Mouse (Mus musculus): ENCODE measurements around the gene Dcx.

Gene Dcx

DNA sequence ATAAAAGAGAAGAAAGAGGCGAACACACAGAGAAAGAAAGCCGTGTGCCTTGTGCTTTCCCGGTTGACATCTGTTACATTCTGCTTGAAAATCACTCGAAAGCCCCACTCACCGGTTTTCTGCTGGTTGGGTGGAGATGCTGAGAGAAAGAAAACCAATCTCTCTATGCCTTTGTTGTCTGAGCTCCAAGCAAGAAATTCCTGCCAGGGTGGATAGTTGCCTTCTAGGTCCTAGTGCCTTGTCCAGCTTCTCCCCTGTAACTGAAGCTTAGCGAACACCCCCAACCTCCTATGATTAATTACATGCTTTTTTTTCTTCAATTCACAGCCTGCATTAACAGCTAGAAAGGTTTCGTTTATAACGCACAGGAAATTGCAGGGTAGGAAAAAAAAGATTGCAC lies at the start of gene Dcx:
Gene Dcx (minus strand): TSS at position 354 of the 400 bp plus-strand sequence.
- no peak for DNase-seq

DNA sequence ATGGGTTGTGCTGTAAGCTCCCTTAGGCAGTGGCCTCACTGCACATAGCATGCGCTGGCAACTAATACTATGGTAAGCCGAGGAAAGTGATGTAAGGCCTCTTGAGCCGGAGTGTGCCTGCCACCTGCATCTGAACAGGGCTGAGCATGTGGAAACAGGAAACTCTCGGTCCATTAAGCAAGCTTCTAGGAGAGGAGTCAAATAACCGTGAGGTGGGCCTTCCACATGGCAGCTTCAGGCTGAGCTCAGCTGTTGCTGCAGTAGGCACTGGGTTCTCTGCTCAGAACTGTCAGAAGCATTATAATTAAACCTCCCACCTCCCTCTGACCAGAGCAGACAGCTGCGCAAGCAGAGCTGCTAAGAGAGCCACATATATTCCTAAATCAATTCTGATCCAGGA lies 33.1 kb upstream of the Dcx start:
- no peak for DNase-seq

DNA sequence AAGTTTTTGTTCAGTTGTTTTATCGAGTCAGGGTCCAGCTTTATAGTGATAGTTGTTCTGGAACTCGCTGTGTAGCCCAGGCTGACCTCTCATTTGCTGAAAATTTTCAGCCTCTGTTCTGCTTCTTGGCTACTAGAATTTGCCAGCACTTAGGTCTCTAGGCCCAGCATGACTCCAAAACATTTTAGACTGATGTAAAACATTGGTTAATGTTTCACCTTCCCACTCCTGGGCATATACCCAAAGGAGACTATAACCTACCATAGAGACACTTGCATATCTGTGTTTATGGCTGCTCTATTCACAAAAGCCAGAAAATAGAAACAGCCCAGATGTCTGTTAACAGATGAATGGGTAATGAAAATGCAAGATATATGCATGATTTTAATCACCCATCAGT lies 560 bp upstream of the Dcx start:
- DNase-seq: no peak

DNA sequence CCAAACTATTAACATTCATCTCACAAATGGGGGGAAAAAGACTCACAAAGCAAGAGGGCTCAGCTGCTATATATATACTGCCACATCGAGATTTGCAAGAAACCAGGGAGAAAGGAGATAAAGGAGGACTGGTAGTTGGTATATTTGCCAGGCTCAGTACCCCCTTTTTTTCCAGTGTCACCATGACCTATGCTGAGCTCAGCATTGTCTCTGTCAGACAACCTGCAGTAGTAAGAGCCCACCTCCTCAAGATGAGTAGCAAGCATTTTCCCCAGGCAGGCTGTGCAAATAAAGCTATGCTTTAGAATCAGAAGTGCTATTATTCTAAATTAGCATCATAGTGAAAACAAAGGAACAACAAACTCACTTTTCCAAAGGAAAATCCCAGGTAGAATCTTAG lies 581 bp downstream of the Dcx start:
- no peak for DNase-seq

DNA sequence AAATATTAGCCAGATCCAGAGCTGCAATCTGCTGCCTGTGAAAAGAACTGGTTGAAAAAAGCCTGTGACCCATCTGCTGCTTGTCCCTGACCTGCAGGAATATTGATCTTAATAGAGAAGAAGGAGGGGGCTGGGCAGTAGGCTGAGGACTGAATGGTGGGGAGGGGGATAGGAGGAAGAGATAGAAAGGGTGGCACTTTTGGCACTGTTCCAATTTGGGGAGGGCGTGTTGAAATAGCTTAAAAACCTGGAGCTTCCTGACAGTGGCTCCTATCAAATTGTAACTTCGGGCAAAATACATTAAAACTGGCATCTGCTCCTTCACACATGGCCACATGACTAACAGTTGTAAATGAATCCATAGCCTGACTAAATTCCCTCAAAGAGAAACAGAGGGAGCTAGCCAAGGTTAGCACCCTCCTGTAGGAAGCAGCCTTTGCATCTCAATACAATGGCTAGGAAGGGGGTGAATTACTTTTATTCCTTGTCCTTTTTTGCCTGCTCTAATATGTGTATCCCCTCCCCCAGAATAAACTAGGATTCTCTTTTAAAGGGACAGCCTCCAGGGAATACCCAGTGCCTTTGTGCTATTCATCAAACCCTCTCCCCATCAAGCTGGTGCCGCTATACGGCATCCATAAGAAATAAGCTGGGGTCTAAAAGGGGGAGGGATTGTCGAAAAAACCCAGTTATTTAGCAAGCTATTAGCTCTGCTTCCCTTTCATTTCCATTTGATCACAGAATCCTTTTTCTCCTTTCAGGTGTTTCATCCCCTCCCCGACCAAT lies 1.5 kb downstream of the Dcx start:
- DNase-seq: no peak

DNA sequence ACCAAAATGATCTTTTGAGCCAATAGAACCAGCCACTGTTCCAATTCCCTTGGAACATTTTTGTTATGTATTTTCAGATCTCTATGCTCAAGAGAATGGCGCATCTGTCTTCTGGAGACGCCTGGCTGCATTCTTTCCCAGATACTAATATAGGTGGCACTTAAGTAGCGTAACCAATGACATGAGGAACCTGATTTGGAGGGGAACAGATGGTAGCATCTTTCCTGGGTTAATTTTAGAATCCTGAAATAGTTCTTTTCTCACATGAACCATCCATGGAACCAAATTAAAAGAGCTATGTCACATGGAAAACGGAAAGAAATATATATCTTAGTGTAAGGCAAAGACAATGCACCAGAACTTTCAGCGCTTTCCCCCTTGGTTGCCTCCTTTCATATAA lies 11.0 kb downstream of the Dcx start:
- DNase-seq: no peak

DNA sequence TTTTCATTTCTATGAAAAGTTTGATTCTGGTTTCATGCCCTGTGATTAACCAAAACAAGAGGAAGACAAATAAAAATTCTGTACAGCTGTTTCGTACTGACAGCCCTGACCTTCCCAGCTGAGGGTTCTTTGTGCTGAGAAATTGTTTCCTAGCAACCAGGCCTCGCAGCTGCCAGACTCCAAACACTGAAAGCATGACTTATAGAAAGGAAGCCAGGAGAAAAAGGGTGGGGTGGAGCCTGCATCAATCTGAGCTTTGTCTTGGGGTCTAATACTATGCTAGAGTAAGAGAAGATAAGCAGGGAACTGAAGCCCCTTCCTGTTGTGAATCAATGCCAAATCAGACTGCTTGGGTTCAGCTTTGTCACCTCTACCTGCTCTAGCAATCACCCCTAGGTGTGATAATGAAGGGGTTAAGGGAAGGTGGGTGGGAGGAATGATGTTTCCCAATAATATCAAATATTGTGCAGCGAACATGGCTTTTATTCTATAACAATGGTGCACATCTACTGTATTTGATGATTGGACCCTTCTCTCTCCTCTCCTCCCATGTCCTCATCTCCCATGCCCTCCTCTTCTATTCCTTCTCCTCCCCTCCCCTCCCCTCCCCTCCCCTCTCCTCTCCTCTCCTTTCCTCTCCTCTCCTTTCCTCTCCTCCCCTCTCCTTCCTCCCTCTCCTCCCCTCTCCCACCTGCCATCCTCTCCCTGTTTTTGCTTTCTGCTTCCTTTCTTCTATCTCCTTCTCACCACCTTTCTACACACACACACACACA lies 26.2 kb downstream of the Dcx start:
- no peak for DNase-seq

DNA sequence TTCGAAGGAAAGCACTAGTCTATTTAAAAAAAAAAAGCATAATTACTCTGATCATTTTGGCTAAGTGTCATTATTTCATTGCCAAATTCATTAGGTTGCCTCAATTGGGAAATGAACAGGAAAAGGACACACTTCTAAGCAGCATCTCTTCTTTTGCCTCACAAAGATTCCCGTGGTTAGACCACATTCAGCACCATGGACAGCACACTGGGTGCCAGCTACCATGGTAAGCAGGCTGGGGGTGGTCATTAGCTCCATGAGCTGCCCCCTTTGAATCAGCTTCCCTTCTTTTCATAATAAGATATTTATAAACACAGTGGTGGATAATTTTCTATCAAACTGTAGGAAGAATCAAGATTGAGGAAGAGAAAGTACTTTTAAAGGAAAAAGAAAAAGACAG lies 28.4 kb downstream of the Dcx start:
- DNase-seq: no peak

DNA sequence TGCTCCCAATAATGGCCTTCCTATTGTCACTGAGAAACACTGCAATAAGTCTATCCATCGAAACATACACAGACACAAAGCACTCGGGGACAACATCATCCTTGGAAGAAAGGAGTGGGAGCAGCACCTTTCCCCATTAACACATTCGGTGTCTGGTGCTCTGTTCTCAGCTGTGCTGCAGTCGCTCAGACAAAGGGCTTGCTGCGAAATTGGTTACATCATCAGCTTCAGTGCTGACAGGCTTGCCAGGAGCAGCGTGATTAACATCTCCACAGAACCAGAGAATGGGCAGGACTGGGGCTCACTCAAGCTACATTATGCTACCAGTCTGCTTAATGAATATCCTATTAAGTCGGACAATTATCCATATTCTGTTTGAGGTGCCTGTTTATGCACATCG lies 30.8 kb downstream of the Dcx start:
- DNase-seq: no peak

DNA sequence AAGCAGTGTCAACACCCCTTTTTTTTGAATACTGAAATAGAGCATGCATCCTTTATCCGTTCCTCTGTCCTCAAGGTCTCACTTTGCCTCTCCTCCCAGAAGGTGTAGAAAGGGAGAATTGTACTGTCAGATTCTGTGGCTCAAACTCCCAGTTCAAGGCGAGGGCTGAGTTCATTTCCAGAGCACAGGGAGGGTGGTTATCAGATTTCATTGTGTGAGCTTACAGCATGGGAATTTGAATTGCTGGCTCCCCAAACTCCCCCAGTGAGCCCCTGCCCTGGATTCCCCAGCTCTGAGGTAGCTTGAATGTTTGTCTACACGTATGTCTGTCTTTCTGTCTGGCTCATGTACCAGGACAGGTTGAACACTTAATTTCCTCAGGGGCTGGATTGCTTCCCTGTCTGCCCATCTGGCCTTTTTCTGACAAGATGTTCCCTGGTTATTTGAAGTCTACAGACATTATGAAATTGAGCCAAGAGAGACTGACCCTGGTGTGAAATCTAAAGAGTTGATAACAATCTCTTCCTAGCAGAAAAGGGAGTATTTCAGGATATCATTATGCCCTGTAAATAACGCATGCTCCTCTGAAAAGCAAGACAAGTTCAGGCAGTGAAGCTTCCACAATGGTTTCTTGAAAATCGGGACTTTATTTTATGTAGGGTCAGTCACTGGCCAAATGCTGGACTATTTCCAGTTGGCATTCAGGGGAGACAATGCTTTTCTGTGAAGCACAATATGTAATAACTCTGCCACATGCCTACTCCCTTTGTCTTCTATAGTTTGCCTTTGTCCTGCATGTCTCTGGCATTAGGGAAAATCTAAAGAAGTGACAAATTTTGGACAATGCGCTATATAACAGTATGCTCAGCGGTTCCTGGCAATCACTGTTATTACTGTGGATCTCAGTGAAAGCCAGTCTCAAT lies 35.5 kb downstream of the Dcx start:
- no peak for DNase-seq

DNA sequence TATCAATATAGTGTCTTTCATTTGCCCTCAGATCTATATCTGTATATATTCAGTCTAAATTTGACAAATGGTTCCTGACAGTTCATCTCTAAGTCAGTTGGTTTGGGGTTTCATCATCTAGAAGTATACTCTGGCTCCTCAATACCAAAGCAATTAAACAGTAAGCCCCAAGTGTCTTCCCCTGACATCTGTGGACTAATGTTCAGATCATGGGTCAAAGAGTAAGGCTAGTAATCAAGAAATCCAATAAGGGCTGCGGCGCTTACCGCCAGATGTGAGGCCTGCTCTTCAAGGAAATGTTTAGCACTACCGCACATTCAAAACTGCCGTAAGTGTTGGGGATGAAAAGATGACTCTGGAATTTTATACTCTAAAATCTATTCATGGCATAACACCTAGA lies 36.2 kb downstream of the Dcx start:
- no peak for DNase-seq

DNA sequence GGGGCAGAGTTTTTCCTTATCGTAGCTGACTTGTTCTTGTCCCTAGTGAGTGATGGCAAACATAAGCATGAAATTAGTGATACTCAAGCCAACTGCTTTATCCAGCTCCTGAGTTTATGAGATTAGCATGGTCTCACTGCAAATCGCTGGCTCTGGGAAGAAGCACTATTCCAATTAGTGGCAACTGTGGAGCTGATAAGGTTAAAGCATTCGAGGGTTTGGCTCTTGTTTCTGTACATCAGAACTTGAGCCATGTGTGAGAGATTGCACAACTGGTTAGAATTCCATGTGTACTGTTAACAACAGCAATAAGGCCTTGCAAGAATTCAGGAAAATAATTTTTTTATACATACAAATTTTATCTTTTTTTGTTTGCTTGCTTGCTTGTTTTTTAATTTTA lies 39.9 kb downstream of the Dcx start:
- no peak for DNase-seq

DNA sequence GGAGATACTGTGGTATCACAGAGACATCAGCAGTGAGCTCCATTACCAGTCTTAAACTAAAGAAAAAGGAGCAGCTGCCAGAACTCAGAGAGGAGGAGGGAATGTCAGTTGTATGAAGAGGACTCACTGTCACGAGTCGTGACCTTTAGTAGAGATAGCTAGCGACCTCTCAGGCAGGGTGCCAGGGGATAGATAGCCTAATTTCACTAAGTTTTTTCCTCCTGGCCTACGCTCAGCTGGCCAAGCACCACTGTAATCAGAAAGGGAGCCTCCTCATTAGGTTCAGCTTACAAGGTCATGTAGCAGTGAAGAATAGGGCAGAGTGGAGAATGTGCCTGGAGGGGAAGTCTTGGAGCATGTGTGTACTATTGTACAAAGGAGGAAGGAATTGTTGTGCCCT lies 47.3 kb downstream of the Dcx start:
- DNase-seq: no peak

DNA sequence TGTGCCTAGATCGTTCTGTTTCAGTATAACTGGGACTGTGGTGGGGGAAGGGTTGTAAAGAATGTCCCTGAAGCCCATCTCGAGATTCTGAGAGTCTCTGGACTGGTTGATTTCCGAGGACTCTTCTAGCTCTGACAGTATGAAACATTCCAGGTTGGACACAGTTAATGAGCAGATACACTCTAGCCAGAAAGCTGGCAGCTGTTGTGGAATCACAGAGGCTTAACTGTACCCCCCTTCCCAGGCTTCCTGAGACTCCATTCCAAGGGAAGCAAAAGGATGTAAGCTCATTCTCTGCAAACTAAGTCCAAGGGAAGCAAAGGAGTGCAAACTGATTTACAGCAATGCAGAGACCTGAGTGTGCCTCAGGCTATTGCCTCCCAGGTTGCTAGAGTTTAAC lies 48.2 kb downstream of the Dcx start:
- DNase-seq: no peak

DNA sequence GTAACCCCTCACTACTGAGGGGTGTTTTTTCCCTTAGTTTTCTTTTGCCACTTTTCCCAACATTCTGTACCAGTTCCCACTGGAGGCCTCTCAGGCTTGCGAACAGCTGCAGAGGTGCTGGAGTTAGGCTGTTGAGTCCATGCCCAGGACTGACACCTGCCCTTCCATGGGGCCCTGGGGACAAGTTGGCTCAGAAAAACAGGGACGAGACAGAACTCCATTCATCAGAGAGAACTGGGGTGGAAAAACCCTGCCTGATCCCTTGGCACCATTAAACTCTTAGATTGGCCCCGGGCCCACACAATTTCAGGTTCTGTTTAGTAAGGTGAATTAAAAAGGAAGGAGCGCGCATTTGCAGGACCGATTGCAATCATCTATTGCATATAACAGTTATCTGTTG lies 48.8 kb downstream of the Dcx start:
- DNase-seq: no peak

DNA sequence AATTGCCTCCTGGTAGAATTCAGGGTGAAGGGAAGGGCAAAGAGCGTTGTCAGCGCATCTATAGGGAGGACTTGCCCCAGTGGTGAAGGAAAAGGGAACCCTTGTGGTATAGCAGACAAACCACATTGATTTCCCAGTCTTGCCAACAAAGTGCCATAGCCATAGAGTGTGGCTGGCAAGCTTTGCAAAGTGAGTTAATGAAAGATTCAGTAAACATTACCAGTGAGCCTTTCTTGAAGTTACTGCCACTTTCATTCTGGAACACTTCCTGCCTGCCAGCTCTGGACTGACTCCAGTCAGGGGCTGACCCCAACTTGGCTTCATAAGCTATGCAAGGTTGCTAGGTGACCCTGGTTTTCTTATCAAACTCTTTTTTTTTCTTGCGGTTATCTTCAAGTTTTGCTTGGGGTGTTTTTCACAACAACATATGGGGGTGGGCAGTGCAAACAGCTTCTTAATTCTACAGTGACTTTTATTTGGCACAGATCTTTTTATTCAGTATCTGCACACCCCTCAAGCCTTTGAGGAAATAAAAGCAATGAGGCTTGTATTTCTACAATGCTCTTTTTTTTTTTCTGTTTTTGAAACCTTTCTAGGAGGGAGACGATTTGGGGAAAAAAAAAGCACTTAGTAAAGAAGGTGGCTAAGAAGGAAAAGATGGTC lies 51.2 kb downstream of the Dcx start:
- DNase-seq: no peak

DNA sequence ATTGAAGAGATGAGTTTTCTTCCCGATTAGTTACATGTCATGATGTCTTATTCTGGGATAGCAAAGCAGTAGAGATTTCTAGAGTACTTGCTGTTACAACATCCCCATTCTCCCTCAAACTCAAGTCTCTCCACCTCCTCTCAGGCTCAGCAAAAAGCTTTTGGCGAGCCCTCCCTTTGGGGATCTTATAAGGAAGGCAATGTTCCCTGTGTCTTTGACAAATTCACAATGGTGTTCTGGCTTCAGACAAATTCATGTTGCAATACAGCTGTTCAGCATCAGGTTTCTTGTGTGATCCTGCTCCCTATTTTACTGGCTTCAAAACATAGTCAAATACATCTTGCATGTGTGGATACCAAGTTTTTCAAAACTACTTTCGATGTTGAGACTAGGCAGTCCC lies 53.5 kb downstream of the Dcx start:
- DNase-seq: no peak

DNA sequence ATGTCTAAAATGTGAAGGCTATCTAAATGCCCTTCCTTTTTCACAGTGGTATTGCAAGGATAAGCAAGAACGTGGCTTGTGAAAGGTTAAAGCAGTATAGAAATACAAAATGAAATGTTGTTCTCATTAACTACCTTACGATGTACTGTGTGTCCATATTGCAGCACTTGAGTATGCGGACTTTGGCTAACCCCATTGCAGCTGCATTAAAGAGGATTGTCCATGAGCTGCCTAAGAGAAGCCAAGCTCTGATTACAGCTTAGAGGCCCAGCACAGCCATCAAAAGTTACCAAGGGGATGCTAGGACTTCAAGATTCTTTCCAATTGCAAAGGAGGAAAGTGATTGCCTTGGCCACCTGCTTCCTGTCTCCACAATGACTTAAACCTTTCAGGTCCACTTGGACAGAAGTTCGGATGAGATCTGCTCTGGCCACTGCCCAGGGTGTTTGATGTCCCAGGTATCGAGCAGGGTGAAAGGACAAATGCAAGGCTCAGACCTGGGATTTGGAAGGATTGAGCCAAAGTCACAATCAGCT lies 65.9 kb downstream of the Dcx start:
- DNase-seq: no peak

DNA sequence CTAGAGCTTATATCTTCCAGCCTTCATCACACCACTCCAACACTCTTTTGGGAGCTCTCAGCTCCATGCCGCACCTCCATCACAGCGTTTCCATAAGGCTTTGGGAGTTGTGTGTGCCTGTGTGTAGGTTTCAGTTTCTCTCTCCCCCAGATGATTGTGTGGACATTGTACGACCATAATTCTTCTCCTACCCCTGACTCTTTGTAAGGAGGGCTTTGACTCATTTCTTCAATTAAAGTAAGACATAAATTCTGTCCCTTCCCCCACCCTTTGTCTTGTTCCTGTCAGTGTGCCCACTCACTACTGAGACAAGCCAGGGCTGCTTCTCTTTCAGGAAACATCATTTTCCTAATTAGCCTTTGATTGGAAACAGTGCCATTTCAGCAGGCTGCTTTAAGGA lies 81.8 kb downstream of the Dcx start:
- DNase-seq: no peak

DNA sequence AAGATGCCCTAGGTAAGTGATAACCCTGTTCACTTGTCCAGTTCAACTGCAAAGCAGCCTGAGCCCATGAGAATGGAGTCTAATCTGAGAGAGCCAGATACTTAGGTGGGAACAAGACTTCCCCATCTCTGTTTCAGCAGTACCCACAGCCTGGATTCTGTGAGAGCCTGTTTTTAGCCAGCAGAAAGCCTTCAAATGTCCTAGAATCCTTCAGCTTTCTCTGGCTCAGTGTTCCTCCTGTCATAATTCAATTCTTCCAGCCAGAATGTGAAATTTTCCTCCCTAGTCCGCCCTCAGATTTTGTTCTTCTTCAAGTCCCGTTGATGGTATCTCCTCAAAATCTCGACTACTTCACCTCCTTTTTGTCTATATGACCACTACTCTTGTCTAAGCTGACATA lies 83.1 kb downstream of the Dcx start:
- no peak for DNase-seq

DNA sequence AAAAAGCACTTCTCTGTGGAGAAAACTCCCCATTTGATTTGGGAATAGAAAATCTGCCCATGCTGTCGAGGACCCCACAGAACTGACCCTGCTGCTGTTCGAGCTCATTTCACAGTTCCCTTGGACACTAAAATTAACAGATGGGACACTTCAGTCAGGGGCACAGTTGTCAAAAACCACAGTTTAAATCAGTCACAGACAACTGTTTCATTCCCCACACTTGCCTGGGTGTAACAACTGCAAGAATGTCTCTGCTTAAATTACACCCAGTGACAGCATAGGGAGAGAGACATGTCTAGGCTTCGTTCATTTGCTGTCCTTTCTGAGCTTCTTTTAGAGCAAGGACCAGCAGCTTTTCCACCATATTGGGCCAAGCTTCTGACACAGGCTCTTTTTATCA lies 86.5 kb downstream of the Dcx start:
- no peak for DNase-seq

DNA sequence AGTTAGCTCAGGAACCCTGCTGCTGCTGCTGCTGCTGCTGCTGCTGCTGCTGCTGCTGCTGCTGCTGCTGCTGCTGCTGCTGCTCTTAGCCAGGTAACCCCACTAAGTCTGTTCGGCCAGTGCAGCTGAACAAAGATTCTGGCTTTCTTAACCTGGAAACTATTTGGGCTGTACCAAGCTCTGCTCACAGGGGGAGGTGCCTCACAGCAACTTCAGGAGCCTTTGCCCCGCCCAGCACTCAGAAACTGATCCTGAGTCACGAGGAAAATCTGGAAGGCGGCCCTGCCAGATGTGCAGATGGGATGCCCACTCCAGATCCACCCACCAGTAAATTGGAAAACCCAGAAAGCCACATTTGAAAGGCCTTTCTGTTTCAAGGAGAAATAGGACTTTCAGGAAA lies 105.9 kb downstream of the Dcx start, which contains the start of gene Capn6:
Gene Capn6 (minus strand): TSS at position 203 of the 400 bp plus-strand sequence.
- DNase-seq: no peak

DNA sequence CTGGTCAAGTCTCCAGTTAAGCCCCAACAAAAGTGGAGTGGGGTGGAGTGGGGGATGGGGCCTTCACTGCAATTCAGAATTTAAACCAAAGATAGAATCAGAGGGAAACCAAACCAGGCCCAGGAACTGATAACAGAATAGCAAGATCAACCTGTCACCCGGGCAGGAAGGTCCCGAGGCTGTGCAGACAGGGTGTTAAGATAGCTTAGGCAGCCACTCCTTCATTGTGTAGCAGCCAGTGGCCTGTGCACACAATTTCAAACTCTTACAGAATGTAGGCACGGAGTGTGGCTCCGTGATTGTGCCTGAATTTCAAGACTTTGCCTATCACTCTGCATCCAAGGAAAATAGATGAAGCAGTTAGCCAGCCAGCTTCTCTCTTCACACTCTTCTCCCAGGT lies 106.6 kb downstream of the Dcx start:
- no peak for DNase-seq

All from thymus, postnatal 25 days (tissue).